Mouse (Mus musculus): ENCODE results near the gene Crybb2. TPM values are rescaled to one million over a fixed set of nuclear protein-coding genes. Genes with fewer than 3 reads are reported as not detected.

Crybb2 gene
- not detected in 2 replicates for polyA plus RNA-seq (2012; rRNA removed; ENCODE audit: low replicate concordance)

DNA sequence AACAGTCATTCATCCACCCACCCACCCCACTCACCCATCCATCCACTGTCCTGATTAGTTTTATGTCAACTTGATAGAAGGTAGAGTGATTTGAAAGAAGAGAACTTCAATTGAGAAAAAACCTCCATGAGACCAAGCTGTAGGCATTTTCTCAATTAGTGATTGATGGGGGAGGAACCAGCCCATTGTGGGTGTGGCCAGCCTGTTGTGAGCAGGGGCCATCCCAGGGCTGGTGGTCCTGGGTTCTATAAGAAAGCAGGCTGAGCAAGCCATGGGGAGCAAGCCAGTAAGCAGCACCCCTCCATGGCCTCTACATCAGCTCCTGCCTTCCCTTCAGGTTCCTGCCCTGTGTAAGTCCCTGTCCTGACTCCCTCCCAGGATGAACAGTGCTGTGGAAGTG is at the start of gene Crybb2:
Gene Crybb2, minus strand, starts transcription at position 101 of the 400 bp plus-strand sequence.

GRCm38 (mm10) chr5:113081439-113081838 is 11.5 kb upstream of the Crybb2 start, which contains the start of gene Crybb3:
Gene Crybb3, minus strand, starts transcription at chr5:113081584.

GRCm38 (mm10) chr5:113015236-113016061 is 54.5 kb downstream of the Crybb2 start, which contains the start of gene Grk3:
Gene Grk3, minus strand, starts transcription at chr5:113015791.

Other genes starting within 250 kb of the Crybb2 start
- gene Myo18b, start 173.8 kb downstream of the Crybb2 start, polyA plus RNA-seq (2012; rRNA removed; ENCODE audit: low replicate concordance): 0.22 and 18.7 TPM in 2 replicates
- gene Grk3, start 54.3 kb downstream of the Crybb2 start, polyA plus RNA-seq (2012; rRNA removed; ENCODE audit: low replicate concordance): 10.0 and 14.6 TPM in 2 replicates
- 3.0 and 3.1 TPM in 2 replicates for gene Crybb3, start 11.5 kb upstream of the Crybb2 start, polyA plus RNA-seq (2012; rRNA removed; ENCODE audit: low replicate concordance)
- gene 2900026A02Rik, start 151.1 kb upstream of the Crybb2 start, polyA plus RNA-seq (2012; rRNA removed; ENCODE audit: low replicate concordance): 19.7 and 20.6 TPM in 2 replicates
- not detected in 2 replicates for gene Tmem211, start 156.8 kb upstream of the Crybb2 start, polyA plus RNA-seq (2012; rRNA removed; ENCODE audit: low replicate concordance)
- gene Sgsm1, start 240.7 kb upstream of the Crybb2 start, polyA plus RNA-seq (2012; rRNA removed; ENCODE audit: low replicate concordance): 3.4 and 3.5 TPM in 2 replicates